Mouse (Mus musculus) layer of hippocampus, adult 11-12 months (tissue): ENCODE measurements around the gene Scgb2b12.
"Not testable (repeated sequence)": the region's sequence is repeated elsewhere in the genome, so short reads cannot be mapped to it uniquely, and the experiment has no call there.

ENCODE experiments used
- DNase-seq: peaks from one replicate; pipeline ENCODE4 v3.0.0; 2022; ENCODE audit warnings: low spot score

Gene Scgb2b12

GRCm38 (mm10) chr7:32327145-32327544, at the start of gene Scgb2b12:
Gene Scgb2b12, minus strand, starts transcription at chr7:32327245.
- not testable (repeated sequence) for DNase-seq

GRCm38 (mm10) chr7:32333882-32334281, 6.8 kb upstream of the Scgb2b12 start, which contains the start of gene Scgb1b12:
Gene Scgb1b12, plus strand, starts transcription at chr7:32334182.
- DNase-seq, result not testable (repeated sequence)
